10 mouse cellular contexts compared by ENCODE assay signal in genomic region chr11:114402556-114403320, GRCm38 (mm10).
DNase-seq lines count a peak whose midpoint lies in the region; ATAC-seq and TF ChIP-seq lines count a peak whose summit lies in the region.
"Had no signal": no experiment of that assay in that cellular context is flagged by ENCODE, and none has a peak within 500 bp of the region (broad histone marks: within the 10 kb centered on the region; RNA-seq: fewer than 3 reads in every experiment).

No protein-coding gene starts in this region.

- H3K4me3 ChIP-seq in hindbrain, embryonic 10.5 days = no peak overlapping the region
- no peak overlapping the region for H3K4me3 ChIP-seq in hindbrain, embryonic 12.5 days
- H3K4me3 ChIP-seq in E14TG2a.4 (replicated peaks; ENCODE audit: low read length) = no peak overlapping the region
- H3K4me3 ChIP-seq in forebrain, embryonic 16.5 days (replicated peaks; ENCODE audit: low read length) = no peak overlapping the region
- H3K4me3 ChIP-seq in midbrain, embryonic 14.5 days (replicated peaks; ENCODE audit: low read depth, low read length) = no peak overlapping the region
- H3K4me3 ChIP-seq: heart, embryonic 15.5 days; myocyte had no signal

- H3K9ac ChIP-seq in hindbrain, embryonic 12.5 days = no peak overlapping the region
- 0 out of 2 replicates have a peak overlapping the region, but pooled peaks have one; percentile 8 for H3K9ac ChIP-seq in forebrain, embryonic 16.5 days (replicated peaks; ENCODE audit: low read depth, low read length)
- H3K9ac ChIP-seq in midbrain, embryonic 14.5 days (replicated peaks; ENCODE audit: low read length) = peak overlapping the region; percentile 12; the same call in 1 of the 2 replicates
- H3K9ac ChIP-seq: heart, embryonic 15.5 days had no signal

- peak; percentile 52 for DNase-seq in hindbrain, embryonic 10.5 days (ENCODE audit: low spot score)
- DNase-seq in adrenal gland, postnatal 10 days = peak; percentile 44
- DNase-seq in midbrain, embryonic 14.5 days = peak; percentile 72
- no peak for DNase-seq in MN1 (ENCODE audit: low spot score)

- TF ChIP-seq CTCF in E14TG2a.4 (conservative IDR thresholded peaks at IDR 0.05; ENCODE audit: low read length) = peak; percentile 48

- H3K27ac ChIP-seq in hindbrain, embryonic 10.5 days = peak overlapping the region; percentile 62; the same call in 1 of the 2 replicates
- H3K27ac ChIP-seq in hindbrain, embryonic 12.5 days = no peak overlapping the region
- H3K27ac ChIP-seq in forebrain, embryonic 16.5 days (ENCODE audit: low read length) = peak overlapping the region; percentile 49
- H3K27ac ChIP-seq in midbrain, embryonic 14.5 days (replicated peaks; ENCODE audit: low read depth, low read length) = peak overlapping the region; percentile 67
- H3K27ac ChIP-seq: heart, embryonic 15.5 days had no signal

- H3K27me3 ChIP-seq in hindbrain, embryonic 10.5 days (ENCODE audit: insufficient read depth, poor library complexity, severe bottlenecking) = no peaks in the 10 kb centered on the region; the same call in 1 of the 2 replicates
- H3K27me3 ChIP-seq in hindbrain, embryonic 12.5 days = no peaks in the 10 kb centered on the region; the same call in 1 of the 2 replicates
- peaks cover 10% of the 10 kb centered on the region; the same call in 1 of the 2 replicates for H3K27me3 ChIP-seq in E14TG2a.4 (ENCODE audit: insufficient read depth, low read length)
- H3K27me3 ChIP-seq in forebrain, embryonic 16.5 days (replicated peaks; ENCODE audit: control insufficient read depth, insufficient read depth, low read length) = no peaks in the 10 kb centered on the region
- no peaks in the 10 kb centered on the region for H3K27me3 ChIP-seq in midbrain, embryonic 14.5 days (ENCODE audit: control insufficient read depth, insufficient read depth, low read length)
- H3K27me3 ChIP-seq: heart, embryonic 15.5 days had no signal

- peaks cover 24% of the 10 kb centered on the region for H3K4me1 ChIP-seq in hindbrain, embryonic 10.5 days (replicated peaks)
- peaks cover 23% of the 10 kb centered on the region for H3K4me1 ChIP-seq in hindbrain, embryonic 12.5 days
- 0 out of 2 replicates have a peak, but pooled peaks cover 3% of the 10 kb centered on the region for H3K4me1 ChIP-seq in E14TG2a.4 (replicated peaks; ENCODE audit: low read depth, low read length)
- peaks cover 10% of the 10 kb centered on the region for H3K4me1 ChIP-seq in forebrain, embryonic 16.5 days (replicated peaks; ENCODE audit: control insufficient read depth, insufficient read depth, low read length)
- peaks cover 13% of the 10 kb centered on the region; the same call in 1 of the 2 replicates for H3K4me1 ChIP-seq in midbrain, embryonic 14.5 days (ENCODE audit: control insufficient read depth, insufficient read depth, low read length)

- no peak overlapping the region for H3K4me2 ChIP-seq in hindbrain, embryonic 12.5 days (replicated peaks)
- H3K4me2 ChIP-seq in forebrain, embryonic 16.5 days (ENCODE audit: low read length) = 0 out of 2 replicates have a peak overlapping the region, but pooled peaks have one; percentile 6
- H3K4me2 ChIP-seq in midbrain, embryonic 14.5 days (ENCODE audit: low read length) = no peak overlapping the region
- H3K4me2 ChIP-seq: heart, embryonic 15.5 days had no signal

- WGBS in hindbrain, embryonic 10.5 days = 39% methylated on average over 15 of the region's 15 CpGs
- 31% methylated on average over 15 of the region's 15 CpGs for WGBS in hindbrain, embryonic 12.5 days
- WGBS in forebrain, embryonic 16.5 days = 12% methylated on average over 15 of the region's 15 CpGs
- 12% methylated on average over 15 of the region's 15 CpGs for WGBS in midbrain, embryonic 14.5 days

- no peak for ATAC-seq in hindbrain, embryonic 12.5 days (ENCODE audit: low FRiP score)
- ATAC-seq in forebrain, embryonic 16.5 days = peak; percentile 68
- ATAC-seq in midbrain, embryonic 14.5 days (ENCODE audit: low FRiP score, low TSS enrichment) = peak; percentile 24; the same call in 1 of the 2 replicates
- ATAC-seq in frontal cortex, adult (ENCODE audit: low TSS enrichment) = no peak

- no peaks in the 10 kb centered on the region for H3K9me3 ChIP-seq in hindbrain, embryonic 10.5 days
- no peaks in the 10 kb centered on the region for H3K9me3 ChIP-seq in hindbrain, embryonic 12.5 days (replicated peaks)
- H3K9me3 ChIP-seq in E14TG2a.4 (ENCODE audit: low read length) = no peaks in the 10 kb centered on the region
- H3K9me3 ChIP-seq in forebrain, embryonic 16.5 days (ENCODE audit: control insufficient read depth, low read length) = no peaks in the 10 kb centered on the region
- no peaks in the 10 kb centered on the region for H3K9me3 ChIP-seq in midbrain, embryonic 14.5 days (ENCODE audit: control insufficient read depth, low read length)
- H3K9me3 ChIP-seq: heart, embryonic 15.5 days had no signal

- no peaks in the 10 kb centered on the region for H3K36me3 ChIP-seq in hindbrain, embryonic 10.5 days
- no peaks in the 10 kb centered on the region for H3K36me3 ChIP-seq in hindbrain, embryonic 12.5 days
- H3K36me3 ChIP-seq in E14TG2a.4 (ENCODE audit: insufficient read depth, low read length) = no peaks in the 10 kb centered on the region
- no peaks in the 10 kb centered on the region for H3K36me3 ChIP-seq in forebrain, embryonic 16.5 days (ENCODE audit: control insufficient read depth, insufficient read depth)
- no peaks in the 10 kb centered on the region for H3K36me3 ChIP-seq in midbrain, embryonic 14.5 days (ENCODE audit: control insufficient read depth, insufficient read depth, low read length)
- H3K36me3 ChIP-seq: heart, embryonic 15.5 days had no signal

Comparison
In these comparisons a context has a peak if more than half of its experiments do, and no peak if none do; other contexts are left out.
1. ATAC-seq: peak in forebrain, embryonic 16.5 days (single experiment) and midbrain, embryonic 14.5 days (single experiment); none in hindbrain, embryonic 12.5 days (single experiment) and frontal cortex, adult (single experiment).